Mouse (Mus musculus) right cerebral cortex, postnatal 25 days (tissue): Measurements from ENCODE around the gene Syn3.
"Not testable (repeated sequence)": the region's sequence is repeated elsewhere in the genome, so short reads cannot be mapped to it uniquely, and the experiment has no call there.

ENCODE experiments used
- DNase-seq: peaks from one replicate; pipeline ENCODE4 v3.0.0; 2022

Syn3 gene

GRCm38 (mm10) chr10:86498673-86499391 lies at the start of gene Syn3:
Gene Syn3 (minus strand): TSS chr10:86498896.
- peak; percentile 94 for DNase-seq

- not testable (repeated sequence) for DNase-seq
These were observed 27.7 kb upstream of the Syn3 start for GRCm38 (mm10) chr10:86526357-86526874.

GRCm38 (mm10) chr10:86513801-86514200 lies 15.1 kb upstream of the Syn3 start:
- DNase-seq: no peak

- DNase-seq: no peak
These were observed 12.2 kb upstream of the Syn3 start for GRCm38 (mm10) chr10:86510941-86511340.

- DNase-seq: no peak
These were observed 3.4 kb upstream of the Syn3 start for GRCm38 (mm10) chr10:86502063-86502462.

- no peak for DNase-seq
These were observed 534 bp downstream of the Syn3 start for GRCm38 (mm10) chr10:86498051-86498672.

GRCm38 (mm10) chr10:86495851-86496250 lies 2.8 kb downstream of the Syn3 start:
- no peak for DNase-seq

- DNase-seq: no peak
These were observed 5.6 kb downstream of the Syn3 start for GRCm38 (mm10) chr10:86493140-86493539.

- DNase-seq: no peak
These were observed 6.4 kb downstream of the Syn3 start for GRCm38 (mm10) chr10:86492089-86492907.

GRCm38 (mm10) chr10:86491316-86492088 lies 7.2 kb downstream of the Syn3 start:
- DNase-seq: no peak

- DNase-seq: no peak
These were observed 10.2 kb downstream of the Syn3 start for GRCm38 (mm10) chr10:86488544-86488943.

- no peak for DNase-seq
These were observed 12.7 kb downstream of the Syn3 start for GRCm38 (mm10) chr10:86485971-86486370.

- DNase-seq: no peak
These were observed 14.7 kb downstream of the Syn3 start for GRCm38 (mm10) chr10:86483968-86484367.

GRCm38 (mm10) chr10:86482496-86482895 lies 16.2 kb downstream of the Syn3 start:
- no peak for DNase-seq

- peak; percentile 24 for DNase-seq
These were observed 18.0 kb downstream of the Syn3 start for GRCm38 (mm10) chr10:86480711-86481110.

- DNase-seq: no peak
These were observed 19.0 kb downstream of the Syn3 start for GRCm38 (mm10) chr10:86479718-86480121.

- no peak for DNase-seq
These were observed 22.0 kb downstream of the Syn3 start for GRCm38 (mm10) chr10:86476720-86477119.

- no peak for DNase-seq
These were observed 23.4 kb downstream of the Syn3 start for GRCm38 (mm10) chr10:86475270-86475669.

GRCm38 (mm10) chr10:86474176-86475154 lies 24.2 kb downstream of the Syn3 start:
- no peak for DNase-seq

GRCm38 (mm10) chr10:86473637-86474154 lies 25.0 kb downstream of the Syn3 start:
- DNase-seq: no peak
